Mouse (Mus musculus): ENCODE results near the gene Ppp1r9b.
"Not testable (repeated sequence)": the region's sequence is repeated elsewhere in the genome, so short reads cannot be mapped to it uniquely, and the experiment has no call there.

Gene Ppp1r9b

DNA sequence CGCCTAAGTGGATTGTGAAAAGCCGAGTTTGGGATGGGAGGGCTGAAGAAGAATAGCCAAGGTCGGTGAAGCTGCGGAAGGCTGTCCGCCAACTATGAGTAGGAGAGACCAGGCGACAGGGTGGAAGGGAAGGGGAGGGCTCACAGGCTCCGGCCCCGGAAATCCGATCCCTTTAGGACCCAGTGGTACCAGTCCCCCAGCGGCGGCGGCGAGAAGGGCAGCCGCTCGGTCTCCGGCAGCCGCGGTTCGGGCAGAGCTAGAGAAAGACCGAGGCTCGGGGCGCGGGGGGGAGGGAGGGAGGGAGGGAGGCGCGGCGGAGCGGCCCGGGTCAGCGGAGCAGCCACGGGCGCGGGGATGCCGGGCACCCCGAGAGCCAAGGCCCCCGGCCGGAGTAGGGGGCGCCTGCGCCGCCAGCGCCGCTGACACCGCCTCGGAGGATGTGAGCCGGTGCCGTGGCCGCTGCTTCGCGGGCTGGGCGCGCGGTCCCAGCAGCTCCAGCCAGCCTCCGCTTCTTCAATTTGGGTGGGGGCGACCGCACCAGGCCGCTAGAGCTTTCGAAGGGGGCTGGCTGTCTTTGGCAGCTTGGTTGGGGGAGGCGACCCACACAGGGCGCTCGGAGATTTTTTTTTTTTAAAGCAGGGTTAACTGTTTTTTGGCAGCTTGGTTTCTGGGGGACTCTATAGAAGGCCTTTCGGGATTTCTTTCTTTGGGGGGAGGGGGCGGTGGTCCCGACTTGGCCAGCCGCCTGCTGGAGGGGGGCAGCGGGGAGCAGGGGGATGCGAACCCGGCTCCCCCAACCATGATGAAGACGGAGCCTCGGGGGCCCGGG is at the start of gene Ppp1r9b:
Ppp1r9b (plus strand) TSS at position 287 of the 829 bp plus-strand sequence.
- DNase-seq (ENCODE audit: low spot score): peak; percentile 90

DNA sequence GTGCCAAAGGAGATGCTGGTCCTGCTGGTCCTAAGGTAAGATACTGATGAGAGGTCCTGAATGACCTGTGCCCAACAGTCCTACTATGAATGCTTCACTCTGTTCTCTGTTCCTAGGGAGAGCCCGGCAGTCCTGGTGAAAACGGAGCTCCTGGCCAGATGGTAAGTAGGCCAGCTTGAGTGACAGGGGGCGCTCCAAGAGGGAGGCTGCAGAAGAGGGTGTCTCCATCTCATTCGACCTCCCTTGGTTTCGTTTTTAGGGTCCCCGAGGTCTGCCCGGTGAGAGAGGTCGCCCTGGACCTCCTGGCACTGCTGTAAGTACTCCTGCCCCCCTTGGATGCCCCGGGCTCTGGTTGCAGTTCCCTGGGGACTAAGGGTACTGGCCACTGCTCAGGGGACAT is 49.7 kb upstream of the Ppp1r9b start:
- no peak for DNase-seq (ENCODE audit: low spot score)

- no peak for DNase-seq (ENCODE audit: low spot score)
Measured at GRCm38 (mm10) chr11:94941776-94942175, 49.1 kb upstream of the Ppp1r9b start.

GRCm38 (mm10) chr11:94942282-94943023 is 48.4 kb upstream of the Ppp1r9b start:
- DNase-seq (ENCODE audit: low spot score): no peak

DNA sequence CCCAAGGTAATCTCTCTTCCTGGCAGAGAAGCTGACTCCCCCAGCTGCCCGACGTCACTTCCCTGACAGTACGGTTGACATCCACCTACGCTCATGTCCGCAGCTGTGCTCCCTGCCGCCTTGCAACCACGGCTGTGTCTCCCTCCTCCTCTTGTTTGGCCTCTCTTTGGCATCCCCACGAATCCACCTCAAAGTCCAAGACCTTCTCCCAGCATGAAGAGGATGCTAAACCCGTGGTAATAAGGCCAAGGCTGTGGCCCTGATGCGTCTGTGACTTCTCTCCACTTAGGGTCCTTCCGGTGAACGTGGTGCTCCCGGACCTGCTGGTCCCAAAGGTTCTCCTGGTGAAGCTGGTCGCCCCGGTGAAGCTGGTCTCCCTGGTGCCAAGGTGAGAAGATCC is 47.8 kb upstream of the Ppp1r9b start:
- DNase-seq (ENCODE audit: low spot score): no peak

GRCm38 (mm10) chr11:94944295-94944694 is 46.5 kb upstream of the Ppp1r9b start:
- no peak for DNase-seq (ENCODE audit: low spot score)

DNA sequence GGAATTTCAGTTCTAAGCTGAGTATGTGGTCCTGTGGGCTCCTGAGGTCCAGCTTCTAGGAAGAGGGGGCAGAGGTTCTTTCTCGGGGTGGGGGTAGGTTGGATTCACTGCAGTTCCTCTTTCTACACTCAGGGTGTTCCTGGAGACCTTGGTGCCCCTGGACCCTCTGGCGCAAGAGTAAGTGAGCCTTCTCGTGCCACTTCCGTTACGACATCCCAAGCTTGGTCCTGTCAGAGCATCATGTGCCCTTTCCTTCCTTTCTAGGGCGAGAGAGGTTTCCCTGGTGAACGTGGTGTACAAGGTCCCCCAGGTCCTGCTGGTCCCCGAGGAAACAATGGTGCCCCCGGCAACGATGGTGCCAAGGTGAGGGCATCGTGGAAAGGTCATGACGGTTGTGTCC is 45.6 kb upstream of the Ppp1r9b start:
- DNase-seq (ENCODE audit: low spot score): no peak

GRCm38 (mm10) chr11:94952169-94952568 is 38.7 kb upstream of the Ppp1r9b start:
- DNase-seq (ENCODE audit: low spot score): no peak

- no peak for DNase-seq (ENCODE audit: low spot score)
Measured at GRCm38 (mm10) chr11:94955103-94955502, 35.7 kb upstream of the Ppp1r9b start.

DNA sequence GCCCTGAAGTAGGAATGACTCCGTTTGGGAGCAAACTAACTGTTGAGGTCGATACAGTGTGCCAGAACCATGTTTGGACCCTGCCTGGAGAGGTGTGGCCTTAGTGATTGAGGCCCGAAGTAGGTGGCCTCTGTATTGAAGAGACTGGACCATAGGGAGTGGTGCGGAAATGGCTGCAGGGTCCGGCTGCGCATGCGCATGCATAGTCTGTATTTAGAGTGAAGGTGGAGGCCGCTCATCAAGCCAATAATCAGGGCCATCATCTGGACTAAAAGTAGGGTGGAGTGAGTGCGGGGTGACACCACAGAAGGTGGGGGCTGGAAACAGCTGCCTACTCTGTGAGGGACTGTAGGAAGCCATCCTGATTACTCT is 33.2 kb upstream of the Ppp1r9b start:
- DNase-seq (ENCODE audit: low spot score): peak; percentile 56

DNA sequence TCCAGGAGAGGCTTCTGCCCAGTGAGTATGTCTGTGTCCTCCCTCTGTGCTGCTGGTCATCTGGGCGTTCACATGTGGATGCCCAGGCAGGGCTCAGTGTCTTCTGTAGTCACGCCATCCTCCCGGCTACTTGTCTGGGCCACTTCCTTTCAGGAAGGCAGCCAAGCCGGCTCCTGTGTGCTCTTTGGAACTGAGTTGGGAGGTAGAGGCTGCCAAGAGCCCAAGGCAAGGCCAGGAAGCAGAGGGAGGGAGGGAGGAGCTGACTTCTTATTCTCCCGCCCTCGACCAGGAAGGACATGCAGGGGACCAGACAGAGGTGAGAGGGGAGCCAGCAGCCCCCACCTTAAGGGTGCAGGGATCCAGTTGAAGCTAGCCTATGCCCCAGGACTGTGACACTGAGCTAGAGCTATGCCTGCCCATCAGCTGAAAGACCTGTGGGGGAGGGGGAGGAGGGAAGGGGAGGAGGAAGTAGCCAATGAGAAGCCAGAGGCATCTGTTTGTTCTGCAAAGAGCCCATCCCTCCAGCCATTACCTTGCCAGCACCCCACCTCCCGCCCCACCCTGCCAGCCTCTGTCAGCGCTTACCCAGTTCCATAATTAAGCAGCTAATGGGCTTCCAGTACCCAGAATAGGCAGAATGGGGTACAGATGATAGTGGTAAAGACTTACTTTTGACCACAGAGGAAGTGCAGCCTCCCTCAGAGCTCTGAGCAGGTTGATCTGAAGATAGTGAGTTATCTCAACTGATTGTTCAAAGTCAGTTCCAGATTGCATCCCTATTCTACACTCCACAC is 32.6 kb upstream of the Ppp1r9b start:
- DNase-seq (ENCODE audit: low spot score): peak; percentile 59

GRCm38 (mm10) chr11:94962534-94963101 is 28.2 kb upstream of the Ppp1r9b start:
- no peak for DNase-seq (ENCODE audit: low spot score)

- no peak for DNase-seq (ENCODE audit: low spot score)
Measured at GRCm38 (mm10) chr11:94967419-94967818, 23.4 kb upstream of the Ppp1r9b start, which contains the start of gene Hils1. Gene Hils1, plus strand, starts transcription at chr11:94967593.

DNA sequence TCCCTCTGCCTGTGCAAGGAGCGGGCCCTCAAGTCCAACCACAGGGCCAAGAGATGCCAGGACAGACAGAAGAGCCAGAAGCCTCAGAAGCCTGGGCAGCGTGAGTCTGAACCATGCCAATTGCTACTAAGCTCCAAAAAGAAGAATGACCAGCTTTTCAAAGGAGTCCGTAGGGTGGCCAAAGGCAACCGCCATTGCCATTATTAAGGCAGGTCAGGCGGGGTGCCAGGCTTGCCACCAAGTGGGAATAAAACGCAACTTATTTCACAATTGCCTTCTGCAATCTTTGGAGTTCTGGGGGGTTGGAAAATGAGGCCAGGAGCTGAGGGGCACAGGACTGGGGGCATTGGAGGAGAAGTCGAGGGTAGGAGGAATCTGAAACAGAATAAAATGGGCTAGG is 22.6 kb upstream of the Ppp1r9b start:
- DNase-seq (ENCODE audit: low spot score): no peak

GRCm38 (mm10) chr11:94969709-94970108 is 21.1 kb upstream of the Ppp1r9b start:
- DNase-seq (ENCODE audit: low spot score): not testable (repeated sequence)

GRCm38 (mm10) chr11:94970210-94970943 is 20.5 kb upstream of the Ppp1r9b start:
- DNase-seq (ENCODE audit: low spot score): no peak

DNA sequence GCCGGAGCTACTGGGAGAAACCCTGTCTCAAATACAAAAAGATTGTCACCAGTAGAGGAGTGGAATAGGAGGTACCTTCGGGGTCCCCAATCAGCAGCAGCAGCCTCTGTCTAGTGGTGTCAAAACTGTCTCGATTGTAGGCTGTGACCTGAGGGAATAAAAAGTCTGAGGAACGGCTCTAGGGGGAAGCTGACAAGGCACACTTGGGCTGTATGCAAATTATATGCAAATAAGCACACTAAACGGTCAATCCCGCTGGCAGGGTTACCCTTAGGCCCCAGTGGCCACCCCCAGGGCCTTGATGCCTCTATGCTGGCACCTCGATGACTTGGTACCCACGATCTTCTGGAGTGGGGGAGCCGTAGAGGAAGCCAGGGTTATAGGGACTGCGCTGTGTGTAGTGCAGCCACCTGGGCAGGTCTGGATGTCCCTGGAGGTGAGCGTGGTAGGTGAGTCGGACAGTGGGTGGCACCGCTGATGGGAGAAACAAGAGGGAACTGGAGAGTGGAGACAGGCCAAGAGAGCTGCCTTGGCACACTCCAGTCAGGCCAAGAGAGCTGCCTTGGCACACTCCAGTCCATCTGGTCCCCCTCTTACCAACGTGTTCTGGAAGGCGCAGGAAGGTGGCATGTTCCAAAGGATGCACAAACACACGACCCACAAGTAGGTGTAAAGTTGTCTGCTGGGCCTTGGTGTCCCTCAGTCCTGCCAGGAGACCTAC is 18.8 kb upstream of the Ppp1r9b start:
- DNase-seq (ENCODE audit: low spot score): no peak

DNA sequence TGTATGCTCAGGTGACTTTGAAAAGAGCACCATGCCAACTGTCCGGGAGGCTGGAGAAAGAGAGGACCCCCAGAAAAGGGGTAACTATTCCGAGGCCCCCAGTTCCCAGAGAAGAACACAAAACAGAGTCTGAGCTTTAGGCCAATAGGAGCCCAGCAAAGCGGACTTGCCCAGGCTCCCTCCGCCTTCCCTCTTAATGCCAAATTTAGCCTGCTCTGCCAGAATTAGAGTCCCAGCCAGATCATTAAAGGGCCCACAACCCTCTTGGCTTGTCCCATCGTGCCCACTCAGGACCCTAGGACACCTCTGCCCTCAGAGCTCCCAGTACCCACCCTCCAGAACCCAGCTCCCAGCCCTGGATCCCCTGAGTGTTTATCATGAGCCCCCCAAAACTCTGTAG is 17.9 kb upstream of the Ppp1r9b start:
- DNase-seq (ENCODE audit: low spot score): no peak

DNA sequence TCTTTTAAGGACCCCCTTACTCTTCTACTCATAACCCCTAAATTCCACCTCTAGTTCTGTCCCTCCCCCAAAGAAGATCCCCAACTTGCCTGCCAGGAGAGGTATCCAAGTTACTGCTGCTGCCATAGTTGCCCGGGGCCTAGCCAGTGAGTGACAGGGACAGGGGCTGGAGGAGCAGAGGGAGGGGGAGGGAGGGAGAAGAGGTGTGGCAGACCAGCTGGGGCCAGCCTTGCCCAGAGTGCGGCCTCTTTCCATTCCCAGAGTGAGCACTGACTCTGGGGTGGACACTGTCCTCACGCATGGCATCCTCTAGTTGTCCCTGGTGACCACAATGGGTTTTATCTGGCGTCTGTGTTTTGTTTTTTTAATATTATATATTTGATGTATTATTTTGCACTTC is 17.5 kb upstream of the Ppp1r9b start:
- DNase-seq (ENCODE audit: low spot score): no peak

DNA sequence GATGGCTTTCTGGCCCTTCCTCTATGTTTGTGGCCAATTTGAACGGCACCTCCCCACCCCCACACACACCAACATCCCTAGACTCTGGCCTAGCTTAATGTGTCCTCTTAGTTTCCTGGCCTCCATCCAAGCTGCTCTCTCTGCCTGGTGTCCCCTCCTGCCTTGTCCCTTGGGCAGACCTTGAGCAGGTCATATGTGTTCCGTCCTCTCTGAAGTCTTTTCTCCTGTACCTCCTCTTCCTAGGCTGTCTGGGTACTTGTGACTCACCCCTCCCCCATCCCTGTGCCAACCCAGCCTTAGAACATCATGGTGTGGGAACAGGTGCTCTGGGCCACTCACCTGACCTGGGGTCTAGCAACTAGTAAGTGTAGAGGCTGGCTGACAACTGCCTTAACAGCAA is 15.9 kb upstream of the Ppp1r9b start:
- DNase-seq (ENCODE audit: low spot score): no peak

DNA sequence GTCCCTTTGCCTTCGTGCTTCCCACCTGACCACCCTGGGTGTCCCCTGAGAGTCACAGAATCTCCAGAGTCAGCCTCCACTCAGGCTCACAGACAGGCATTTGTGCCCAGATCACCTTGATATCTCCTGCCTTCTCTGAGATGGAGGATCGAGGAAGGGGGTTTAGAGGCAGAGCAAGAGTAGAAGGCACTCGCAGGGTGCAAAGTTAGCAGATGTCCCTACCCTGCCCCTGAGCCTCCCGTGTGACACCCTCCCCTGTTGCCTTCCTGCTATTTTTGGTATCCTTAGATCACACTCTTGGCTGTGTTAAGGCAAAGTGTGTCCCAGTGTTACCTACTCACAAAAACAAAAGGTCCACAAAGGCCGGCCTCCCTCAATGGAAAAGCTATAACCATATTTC is 14.6 kb upstream of the Ppp1r9b start, which contains the start of gene Sgca:
Sgca (minus strand) TSS at position 129 of the 400 bp plus-strand sequence.
- no peak for DNase-seq (ENCODE audit: low spot score)
